Mouse (Mus musculus) embryonic facial prominence, embryonic 15.5 days (tissue): ENCODE data around the gene Vmn2r77. TPM values are rescaled to one million over a fixed set of nuclear protein-coding genes. Genes with fewer than 3 reads are reported as not detected.
A peak's percentile ranks its signal among the peaks of the same experiment; 100 is the strongest.
"Not testable (repeated sequence)": the region's sequence is repeated elsewhere in the genome, so short reads cannot be mapped to it uniquely, and the experiment has no call there.

ENCODE experiments used
- ATAC-seq: fragments of 200-750 bp; cut with Nextera tagmentation; 2 replicates; pipeline ENCODE4 v1.8.0; 2017; ENCODE audit warnings: low read depth, moderate TSS enrichment; ENCODE audit not compliant: insufficient number of reproducible peaks, low FRiP score, low TSS enrichment
- H3K27ac ChIP-seq: fragments of 300-500 bp; sonication (generic); replicated peaks from 2 replicates; pipeline ENCODE4 v1.5.1; 2015; ENCODE audit warnings: mild to moderate bottlenecking, inconsistent platforms
- H3K27me3 ChIP-seq: fragments of 300-500 bp; sonication (generic); 2 replicates; pipeline ENCODE4 v1.6.1; 2015; ENCODE audit warnings: inconsistent platforms
- H3K36me3 ChIP-seq: fragments of 300-500 bp; sonication (generic); 2 replicates; pipeline ENCODE4 v1.6.1; 2015; ENCODE audit warnings: mild to moderate bottlenecking, inconsistent platforms
- H3K4me1 ChIP-seq: fragments of 300-500 bp; sonication (generic); 2 replicates; pipeline ENCODE4 v1.6.1; 2015; ENCODE audit warnings: inconsistent platforms
- H3K4me2 ChIP-seq: fragments of 300-500 bp; sonication (generic); replicated peaks from 2 replicates; pipeline ENCODE4 v1.6.1; 2015; ENCODE audit warnings: mild to moderate bottlenecking, inconsistent platforms
- H3K4me3 ChIP-seq: fragments of 300-500 bp; sonication (generic); replicated peaks from 2 replicates; pipeline ENCODE4 v1.5.1; 2015; ENCODE audit warnings: mild to moderate bottlenecking, inconsistent platforms
- H3K9ac ChIP-seq: fragments of 300-500 bp; sonication (generic); 2 replicates; pipeline ENCODE4 v1.6.1; 2015; ENCODE audit warnings: inconsistent platforms
- H3K9me3 ChIP-seq: fragments of 300-500 bp; sonication (generic); replicated peaks from 2 replicates; pipeline ENCODE4 v1.6.1; 2016; ENCODE audit warnings: inconsistent platforms
- WGBS: fragments of 180-500 bp; shearing (Covaris S2); methylation state at CpG from one replicate; pipeline ENCODE4 v1.1.7; 2015; 5-methylcytosine and 5-hydroxymethylcytosine counted together
- polyA plus RNA-seq: library from polyadenylated mRNA; unstranded; fragments of >200 nt; fragmentation: Nextera tagmentation; extraction: Ambion mirVana; gene quantifications from 2 replicates; pipeline ENCODE4 v1.2.1, GENCODE M21; 2015

Gene Vmn2r77
- not detected in 2 replicates for polyA plus RNA-seq

DNA sequence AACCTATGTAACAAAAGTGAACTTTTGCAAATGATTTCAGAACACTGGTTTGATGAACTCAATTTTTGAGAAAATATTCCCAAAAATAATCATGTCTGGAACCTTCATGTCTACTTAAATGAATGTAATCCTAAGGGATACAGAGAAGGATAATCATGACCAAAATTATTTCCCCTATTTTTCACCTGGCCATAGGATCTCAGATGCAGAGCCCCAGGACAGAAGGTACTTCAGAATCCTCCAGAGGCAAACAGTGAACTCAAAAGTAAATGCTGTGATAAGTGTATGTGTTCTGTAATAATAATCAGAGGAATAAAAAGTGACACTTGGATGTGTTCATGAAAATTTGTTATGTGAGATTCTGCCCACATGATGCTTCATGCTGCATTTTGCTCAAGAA, at the start of gene Vmn2r77:
Vmn2r77 (plus strand) TSS at position 301 of the 400 bp plus-strand sequence.
- no peaks in the 10 kb centered on the region for H3K9me3 ChIP-seq
- ATAC-seq: no peak
- no peaks in the 10 kb centered on the region for H3K4me1 ChIP-seq
- H3K9ac ChIP-seq: no peak within 1 kb of the TSS
- no peak within 1 kb of the TSS for H3K4me2 ChIP-seq
- no peak within 1 kb of the TSS for H3K4me3 ChIP-seq
- no peaks in the 10 kb centered on the region for H3K36me3 ChIP-seq
- no peaks in the 10 kb centered on the region for H3K27me3 ChIP-seq
- H3K27ac ChIP-seq: no peak within 1 kb of the TSS

DNA sequence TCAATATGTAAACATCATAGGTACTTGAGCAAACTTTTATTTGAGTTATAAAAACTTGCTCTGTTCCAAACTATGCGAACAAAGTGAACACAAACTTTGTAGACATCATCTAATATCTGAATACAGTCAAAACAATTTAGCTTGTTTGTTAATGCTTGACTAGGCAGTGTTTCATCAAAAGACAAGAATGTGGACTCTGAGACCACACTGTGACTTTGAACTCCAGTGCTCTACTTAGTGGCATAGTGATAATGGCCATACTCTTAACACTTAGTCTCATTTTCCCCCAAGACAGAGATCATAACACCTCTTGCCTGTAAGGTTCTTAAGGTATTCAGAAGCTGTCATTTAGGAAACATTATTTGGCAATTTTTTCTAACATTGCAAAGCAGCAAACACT, 34.1 kb upstream of the Vmn2r77 start:
- ATAC-seq: no peak
- Histone ChIP-seq H3K4me3 (no peak overlapping the region), H3K9ac (no peak overlapping the region), H3K9me3 (no peaks in the 10 kb centered on the region), H3K4me1 (no peaks in the 10 kb centered on the region), H3K27me3 (no peaks in the 10 kb centered on the region), H3K4me2 (no peak overlapping the region), H3K36me3 (no peaks in the 10 kb centered on the region), H3K27ac (no peak overlapping the region)
- 70% methylated on average over 1 of the region's 1 CpGs for WGBS

DNA sequence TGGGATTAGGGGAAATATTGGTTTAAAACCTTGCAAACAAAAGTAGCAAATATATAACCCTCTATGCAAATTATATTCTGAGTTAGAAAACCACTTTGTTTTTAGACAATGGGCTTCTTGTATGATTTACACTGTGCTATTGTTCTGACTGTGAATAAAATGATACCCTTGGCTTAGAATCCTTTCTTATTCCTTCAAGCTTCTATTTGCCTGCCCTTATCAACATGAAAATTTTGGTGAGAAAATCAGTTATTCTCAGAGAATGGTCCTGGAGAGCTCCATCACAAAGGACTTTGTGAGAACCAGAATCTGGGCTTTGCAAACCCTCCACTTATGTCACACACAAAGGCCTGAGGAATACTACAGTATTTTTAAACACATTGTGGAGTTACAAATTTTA, 30.2 kb upstream of the Vmn2r77 start:
- no peak overlapping the region for H3K27ac ChIP-seq
- no peaks in the 10 kb centered on the region for H3K27me3 ChIP-seq
- no peaks in the 10 kb centered on the region for H3K36me3 ChIP-seq
- ATAC-seq: no peak
- H3K4me3 ChIP-seq: no peak overlapping the region
- H3K9me3 ChIP-seq: no peaks in the 10 kb centered on the region
- no peaks in the 10 kb centered on the region for H3K4me1 ChIP-seq
- H3K4me2 ChIP-seq: no peak overlapping the region
- H3K9ac ChIP-seq: no peak overlapping the region

DNA sequence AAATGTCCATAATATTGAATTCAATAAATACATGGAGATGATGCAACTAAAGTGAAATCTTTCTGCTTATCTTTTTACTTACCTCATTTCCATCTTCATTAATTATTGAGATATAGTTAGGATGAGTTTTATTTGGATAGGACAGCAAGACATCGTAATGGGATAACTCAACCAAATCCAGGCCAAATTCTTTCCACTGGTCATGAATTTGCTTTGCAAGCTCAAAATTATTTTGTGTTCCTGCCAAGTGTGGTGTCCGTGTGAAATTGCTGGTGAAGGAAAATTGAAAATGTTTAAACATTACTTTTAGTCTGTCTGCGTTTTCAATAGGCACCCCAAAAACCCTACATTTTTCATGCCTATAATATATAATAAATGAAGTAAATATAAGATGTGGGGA, 23.2 kb upstream of the Vmn2r77 start:
- ATAC-seq: no peak
- H3K4me1 ChIP-seq: 0 out of 2 replicates have a peak, but pooled peaks cover 3% of the 10 kb centered on the region
- 79% methylated on average over 3 of the region's 3 CpGs for WGBS

DNA sequence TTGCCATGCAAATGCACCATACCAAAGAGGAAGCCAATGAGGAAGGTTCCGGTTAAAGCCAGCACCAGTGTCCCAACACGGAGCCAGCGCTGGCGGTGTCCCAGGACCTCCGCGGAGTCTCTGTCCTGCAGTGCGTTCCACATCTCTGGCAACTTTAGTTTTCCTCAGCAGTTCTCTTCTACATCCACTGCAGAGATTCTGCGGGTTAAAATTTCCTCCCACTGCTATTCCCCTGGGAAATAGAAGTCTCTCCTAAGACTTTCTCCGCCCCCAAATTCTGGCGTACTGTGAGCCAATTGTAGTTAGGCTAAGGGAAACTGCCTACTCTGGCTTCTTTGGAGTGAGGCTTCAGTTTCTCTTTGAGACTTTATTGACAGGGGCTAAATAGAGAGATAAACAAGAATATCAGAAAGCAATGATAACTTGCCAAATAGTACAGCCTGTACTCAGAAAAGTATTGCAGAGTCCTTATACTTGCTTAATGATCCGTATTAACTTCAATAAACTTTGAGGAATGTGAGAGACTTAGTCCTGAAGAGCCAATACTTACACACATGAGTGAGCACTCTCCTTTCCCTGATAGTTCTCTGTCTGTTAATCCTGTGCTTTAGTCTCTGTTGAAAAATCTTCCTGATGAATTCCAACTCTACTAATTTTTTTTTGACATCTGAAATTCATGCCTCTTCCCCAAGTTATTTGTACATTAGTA, 19.1 kb upstream of the Vmn2r77 start, which contains the start of gene Folh1:
Folh1 (minus strand) TSS at position 327 of the 709 bp plus-strand sequence.
- Histone ChIP-seq H3K36me3 (no peaks in the 10 kb centered on the region), H3K27me3 (no peaks in the 10 kb centered on the region), H3K4me3 (peak within 1 kb of the TSS; percentile 19), H3K4me1 (0 out of 2 replicates have a peak, but pooled peaks cover 3% of the 10 kb centered on the region), H3K9me3 (no peaks in the 10 kb centered on the region), H3K27ac (no peak within 1 kb of the TSS), H3K4me2 (peak within 1 kb of the TSS; percentile 41), H3K9ac (no peak within 1 kb of the TSS)
- 3% methylated on average over 11 of the region's 11 CpGs for WGBS
- no peak for ATAC-seq

More for the DNA sequence above, 23.2 kb upstream of the Vmn2r77 start:
- no peaks in the 10 kb centered on the region for H3K27me3 ChIP-seq
- H3K4me3 ChIP-seq: no peak overlapping the region
- H3K36me3 ChIP-seq: no peaks in the 10 kb centered on the region
- no peak overlapping the region for H3K4me2 ChIP-seq
- no peak overlapping the region for H3K9ac ChIP-seq
- no peak overlapping the region for H3K27ac ChIP-seq
- no peaks in the 10 kb centered on the region for H3K9me3 ChIP-seq

DNA sequence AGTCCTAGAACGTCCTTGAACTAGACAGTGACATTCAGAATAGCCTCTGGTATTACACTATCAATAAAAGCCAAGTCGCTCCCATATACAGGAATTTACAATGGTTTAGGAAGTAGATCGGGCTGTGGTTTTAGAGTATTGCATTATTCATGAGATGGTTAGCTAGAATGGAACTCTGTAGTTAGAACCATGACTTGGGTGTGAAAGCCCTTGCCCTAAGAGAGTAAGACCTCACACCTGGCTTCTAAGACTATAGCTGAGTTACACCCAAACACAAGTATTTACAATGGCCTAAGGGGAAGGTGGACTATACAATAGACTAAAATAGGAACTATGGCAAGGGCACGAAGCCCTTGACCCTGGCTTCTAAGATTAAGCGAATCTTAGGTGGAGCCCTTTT, 20.4 kb downstream of the Vmn2r77 start:
- not testable (repeated sequence) for H3K9ac ChIP-seq, H3K36me3 ChIP-seq, H3K9me3 ChIP-seq, H3K4me1 ChIP-seq, H3K27ac ChIP-seq, ATAC-seq, H3K27me3 ChIP-seq, H3K4me2 ChIP-seq, H3K4me3 ChIP-seq
- WGBS: 87% methylated on average over 5 of the region's 5 CpGs

DNA sequence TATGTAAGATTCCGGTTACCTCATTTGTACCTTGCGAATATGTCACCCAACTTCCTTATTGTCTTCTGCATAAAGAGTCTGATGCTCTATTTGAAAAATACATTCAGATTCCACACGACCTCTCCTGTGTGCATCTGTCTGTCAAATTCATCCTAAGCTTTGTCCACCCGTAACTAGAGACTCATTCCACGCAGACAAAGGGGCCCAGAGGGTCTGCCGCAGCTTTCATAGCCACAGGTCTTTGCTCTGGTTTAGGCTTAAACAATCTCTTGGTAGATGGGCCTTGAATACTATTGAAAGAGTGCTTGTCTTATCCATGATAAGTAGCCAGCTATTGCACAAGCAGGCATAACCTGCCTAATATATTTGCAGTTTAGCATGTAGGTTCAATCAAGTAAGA, 20.9 kb downstream of the Vmn2r77 start:
- H3K4me2 ChIP-seq, H3K27me3 ChIP-seq, ATAC-seq, H3K27ac ChIP-seq, H3K36me3 ChIP-seq, H3K9ac ChIP-seq, H3K4me3 ChIP-seq, H3K4me1 ChIP-seq, H3K9me3 ChIP-seq: not testable (repeated sequence)
- WGBS: 85% methylated on average over 6 of the region's 6 CpGs

DNA sequence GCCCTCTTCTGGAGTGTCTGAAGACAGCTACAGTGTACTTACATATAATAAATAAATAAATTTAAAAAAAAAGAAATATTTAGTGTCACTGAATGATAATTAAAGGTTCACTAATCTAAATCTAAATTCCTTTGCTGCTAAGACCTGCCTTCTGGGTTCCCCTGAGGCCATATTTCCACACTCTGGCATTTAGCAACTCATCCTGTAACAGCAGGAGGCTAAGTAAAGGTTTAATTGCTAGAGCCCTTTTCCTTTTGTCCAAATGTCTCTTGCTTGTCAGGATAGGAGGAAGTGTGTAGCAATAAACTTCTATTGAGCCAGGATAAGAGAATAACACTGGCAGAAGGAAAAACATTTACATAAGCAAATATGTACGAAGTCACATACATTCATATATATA, 21.6 kb downstream of the Vmn2r77 start:
- WGBS: 67% methylated on average over 1 of the region's 1 CpGs
- Histone ChIP-seq H3K9me3 (no peaks in the 10 kb centered on the region), H3K27ac (no peak overlapping the region), H3K4me3 (no peak overlapping the region), H3K9ac (no peak overlapping the region), H3K27me3 (no peaks in the 10 kb centered on the region), H3K36me3 (no peaks in the 10 kb centered on the region), H3K4me2 (no peak overlapping the region), H3K4me1 (no peaks in the 10 kb centered on the region)
- no peak for ATAC-seq

Other genes starting within 250 kb of the Vmn2r77 start
- 0.07 TPM in 2 replicates for gene Olfr295, start 211.2 kb upstream of the Vmn2r77 start, polyA plus RNA-seq
- gene Olfr294, start 178.4 kb upstream of the Vmn2r77 start, polyA plus RNA-seq: not detected in 2 replicates
- gene Olfr293, start 146.0 kb upstream of the Vmn2r77 start, polyA plus RNA-seq: 0.09 TPM in 1 of 2 replicates, not detected in the other
- 0.11 TPM in 1 of 2 replicates, not detected in the other for gene Olfr292, start 106.7 kb upstream of the Vmn2r77 start, polyA plus RNA-seq
- gene Folh1, start 19.1 kb upstream of the Vmn2r77 start, polyA plus RNA-seq: 0.08 TPM in 2 replicates
- gene Vmn2r78, start 120.1 kb downstream of the Vmn2r77 start, polyA plus RNA-seq: not detected in 2 replicates
- gene Vmn2r79, start 201.1 kb downstream of the Vmn2r77 start, polyA plus RNA-seq: not detected in 2 replicates